Mouse (Mus musculus): Measurements from ENCODE around the gene Rlbp1. TPM values are rescaled to one million over a fixed set of nuclear protein-coding genes. Genes with fewer than 3 reads are reported as not detected.

Rlbp1 gene
- total RNA-seq, 2 experiments from 2014 or later, result not detected

Other genes starting within 250 kb of the Rlbp1 start
- 100 to 1,000 TPM; 177 to 178 TPM for gene Mfge8, start 238.0 kb downstream of the Rlbp1 start, total RNA-seq (2021)
- gene Abhd2, start 113.8 kb downstream of the Rlbp1 start, total RNA-seq (2021), result 10 to 100 TPM; 24.7 to 27.2 TPM
- gene Fanci, start 4.9 kb upstream of the Rlbp1 start, total RNA-seq (2021), result 1 to 10 TPM; 7.0 to 8.1 TPM
- 10 to 100 TPM; 55.9 to 61.3 TPM for gene Polg, start 79.3 kb upstream of the Rlbp1 start, total RNA-seq (2021)
- gene Rhcg, start 230.6 kb upstream of the Rlbp1 start, total RNA-seq (2021), result not detected